Mouse (Mus musculus) cortical plate, adult 2 months (tissue): ENCODE results near the gene Phf1.
"Not testable (repeated sequence)": the region's sequence is repeated elsewhere in the genome, so short reads cannot be mapped to it uniquely, and the experiment has no call there.

Experiments used
- CTCF ChIP-seq: fragments of 200-500 bp; IDR thresholded peaks from 2 replicates; pipeline ENCODE4 v1.5.1; 2011; ENCODE audit warnings: mild to moderate bottlenecking, control low read depth, low read length; ENCODE audit not compliant: insufficient read depth; ENCODE audit errors: extremely low read depth
- POLR2A ChIP-seq: fragments of 200-500 bp; IDR thresholded peaks from 2 replicates; pipeline ENCODE4 v1.6.1; 2011; ENCODE audit warnings: mild to moderate bottlenecking, low read length, control low read depth; ENCODE audit not compliant: insufficient read depth; ENCODE audit errors: extremely low read depth

GRCm38 (mm10) chr17:26917560-26917959 is 15.3 kb upstream of the Phf1 start:
- not testable (repeated sequence) for TF ChIP-seq CTCF, POLR2A
